Mouse (Mus musculus): ENCODE data around the gene Nob1.

The Nob1 gene

GRCm38 (mm10) chr8:107386171-107386570, 38.7 kb downstream of the Nob1 start:
- no peak for DNase-seq (ENCODE audit: low spot score in 2 of 2)

- DNase-seq (ENCODE audit: low spot score in 2 of 2): no peak
These were observed 39.8 kb downstream of the Nob1 start for GRCm38 (mm10) chr8:107385063-107385462.

DNA sequence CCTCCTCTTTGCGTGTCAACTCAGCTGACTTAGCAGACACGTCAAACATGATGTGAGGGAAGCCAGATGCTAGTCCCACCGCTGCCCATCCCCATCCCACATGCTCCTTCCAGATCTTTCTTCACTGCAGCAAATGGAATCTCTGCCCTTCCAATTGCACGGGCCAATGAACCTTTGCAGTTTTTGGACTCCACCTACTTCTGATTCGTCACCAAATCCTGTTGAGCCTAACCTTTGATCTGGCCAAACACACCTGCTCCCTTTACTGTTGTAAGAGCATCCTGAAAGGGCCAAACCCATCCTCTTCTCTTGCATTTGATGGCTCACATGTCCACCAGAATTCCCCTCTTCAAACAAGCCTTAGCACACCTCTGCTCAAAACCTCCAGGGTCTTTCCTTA, 40.2 kb downstream of the Nob1 start:
- no peak for DNase-seq (ENCODE audit: low spot score in 2 of 2)

DNA sequence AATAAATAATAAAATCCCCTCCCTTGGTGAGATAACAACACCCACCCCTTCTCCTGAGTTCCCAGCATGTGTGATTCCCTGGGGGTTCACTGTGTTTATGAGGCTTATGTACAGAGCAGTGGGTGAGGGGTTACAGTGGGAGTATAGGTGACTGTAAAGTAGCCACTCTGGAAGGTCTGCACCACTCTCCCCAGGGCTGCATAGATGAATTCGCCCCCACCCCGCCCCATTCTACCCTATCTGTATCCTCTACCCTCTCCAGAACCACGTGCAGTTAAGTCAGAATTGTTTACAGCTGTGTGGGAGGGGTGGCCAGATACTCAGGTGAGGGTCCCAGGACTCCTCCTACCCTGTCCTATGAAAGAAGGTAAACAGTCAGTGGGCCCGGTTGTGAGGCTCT, 42.0 kb downstream of the Nob1 start:
- DNase-seq (ENCODE audit: low spot score in 2 of 2): no peak

- DNase-seq (ENCODE audit: low spot score in 2 of 2): no peak
These were observed 43.2 kb downstream of the Nob1 start for GRCm38 (mm10) chr8:107381666-107382065.

DNA sequence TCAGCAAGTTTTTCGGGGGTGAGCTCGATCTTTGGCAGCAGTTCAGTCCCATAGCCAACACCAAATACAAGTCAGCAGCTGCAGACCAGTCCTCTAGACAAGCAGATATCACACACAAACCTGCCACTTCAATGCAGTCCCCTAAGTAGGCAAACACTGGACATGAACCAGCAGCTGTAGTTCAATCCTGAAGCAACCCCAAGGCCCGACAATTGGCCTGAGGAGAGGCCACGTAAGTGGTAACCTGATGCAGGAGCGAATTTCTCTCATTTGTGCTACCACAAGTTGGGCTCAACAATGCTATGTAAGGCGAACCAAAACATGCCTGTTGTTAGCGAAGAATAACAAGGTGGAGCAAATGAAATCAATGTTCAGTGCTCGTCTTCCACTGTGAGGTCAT, 44.1 kb downstream of the Nob1 start:
- no peak for DNase-seq (ENCODE audit: low spot score in 2 of 2)

DNA sequence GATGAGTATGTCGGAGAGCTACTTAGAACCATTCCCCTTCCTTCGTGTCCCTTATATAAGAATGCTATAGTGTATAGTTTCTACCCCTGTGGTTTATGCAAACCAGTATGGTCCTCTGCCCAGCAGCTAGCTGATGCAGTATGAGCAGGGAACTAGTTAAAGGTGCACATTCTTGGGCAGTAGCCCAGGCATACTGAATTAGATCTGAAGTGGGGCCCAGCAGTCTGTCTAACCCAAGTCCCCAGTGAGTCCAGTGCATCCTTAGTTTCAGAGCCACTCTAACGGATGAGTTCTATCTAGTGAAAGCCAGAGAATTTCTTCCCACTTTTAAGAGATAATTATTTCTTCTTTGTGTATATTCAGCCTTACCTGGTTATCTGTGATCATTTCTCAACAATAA, 47.5 kb downstream of the Nob1 start:
- no peak for DNase-seq (ENCODE audit: low spot score in 2 of 2)

GRCm38 (mm10) chr8:107370311-107370710, 54.5 kb downstream of the Nob1 start:
- no peak for DNase-seq (ENCODE audit: low spot score in 2 of 2)

All from natural killer cell, adult 2 months (primary cell).